Mouse (Mus musculus) lung, postnatal 0 days (tissue): Measurements from ENCODE around the gene Pes1. TPM values are rescaled to one million over a fixed set of nuclear protein-coding genes. Genes with fewer than 3 reads are reported as not detected.
A peak's percentile ranks its signal among the peaks of the same experiment; 100 is the strongest.

Source experiments
- ATAC-seq: fragments of 200-750 bp; cut with Nextera tagmentation; 2 replicates; pipeline ENCODE4 v1.8.0; 2017; ENCODE audit warnings: moderate library complexity
- DNase-seq: peaks from one replicate; pipeline ENCODE4 v3.0.0-alpha.2; 2016; ENCODE audit warnings: low spot score
- H3K27ac ChIP-seq: fragments of 300-500 bp; sonication (generic); 2 replicates; pipeline ENCODE4 v1.5.1; 2014; ENCODE audit warnings: antibody characterized with exemption, mild to moderate bottlenecking, low read length, mixed read lengths
- H3K27me3 ChIP-seq: fragments of 300-500 bp; sonication (generic); replicated peaks from 2 replicates; pipeline ENCODE4 v1.6.1; 2014; ENCODE audit warnings: low read length, mixed read lengths; ENCODE audit not compliant: insufficient read depth
- H3K36me3 ChIP-seq: fragments of 300-500 bp; sonication (generic); 2 replicates; pipeline ENCODE4 v1.6.1; 2014; ENCODE audit warnings: low read length, mixed read lengths; ENCODE audit not compliant: insufficient read depth
- H3K4me1 ChIP-seq: fragments of 300-500 bp; sonication (generic); 2 replicates; pipeline ENCODE4 v1.6.1; 2014; ENCODE audit warnings: antibody characterized with exemption, low read depth, low read length, mixed read lengths; ENCODE audit not compliant: insufficient read depth
- H3K4me2 ChIP-seq: fragments of 300-500 bp; sonication (generic); replicated peaks from 2 replicates; pipeline ENCODE4 v1.6.1; 2014; ENCODE audit warnings: low read depth, mild to moderate bottlenecking, low read length, moderate library complexity, mixed read lengths
- H3K4me3 ChIP-seq: fragments of 300-500 bp; sonication (generic); 2 replicates; pipeline ENCODE4 v1.5.1; 2014; ENCODE audit warnings: low read depth, low read length
- H3K9ac ChIP-seq: fragments of 300-500 bp; sonication (generic); replicated peaks from 2 replicates; pipeline ENCODE4 v1.6.1; 2014; ENCODE audit warnings: low read depth, mild to moderate bottlenecking
- H3K9me3 ChIP-seq: fragments of 300-500 bp; sonication (generic); 2 replicates; pipeline ENCODE4 v1.6.1; 2016; ENCODE audit warnings: low read length, mixed read lengths
- CTCF ChIP-seq: IDR thresholded peaks from 2 replicates; pipeline ENCODE4 v1.5.1; 2016; ENCODE audit warnings: antibody characterized with exemption, mild to moderate bottlenecking
- EP300 ChIP-seq: IDR thresholded peaks from 2 replicates; pipeline ENCODE4 v1.6.1; 2016; ENCODE audit warnings: antibody characterized with exemption, mild to moderate bottlenecking, control low read depth
- WGBS: fragments of 180-500 bp; shearing (Covaris S2); extraction: QIAGEN DNeasy Blood & Tissue Kit; methylation state at CpG from one replicate; pipeline ENCODE4 v1.1.7; 2014; 5-methylcytosine and 5-hydroxymethylcytosine counted together
- polyA plus RNA-seq: library from polyadenylated mRNA; unstranded; fragments of >200 nt; fragmentation: Nextera tagmentation; extraction: Ambion mirVana; gene quantifications from 2 replicates; pipeline ENCODE4 v1.2.1, GENCODE M21; 2015

Pes1 gene
- polyA plus RNA-seq, 1 experiment from 2014 or later: 34.2 TPM

DNA sequence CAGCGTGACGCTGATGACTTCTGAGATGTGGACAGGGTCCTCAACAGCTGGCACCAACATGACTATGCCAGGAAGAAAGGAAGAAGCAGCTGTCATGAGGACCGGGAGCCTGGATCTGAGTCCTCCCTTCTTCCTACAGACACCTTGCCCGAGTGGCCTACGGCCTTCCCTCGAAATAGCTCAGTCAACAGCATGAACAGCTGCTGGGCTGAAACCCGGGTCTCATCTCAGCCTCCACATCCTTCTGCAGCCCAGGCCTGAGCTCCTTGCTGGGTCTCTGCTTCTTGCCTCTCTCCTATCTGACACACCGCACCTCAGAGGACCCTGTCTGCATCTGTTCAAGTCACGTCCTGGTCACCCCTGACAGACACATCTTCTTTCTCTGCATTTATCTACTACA lies 41.7 kb upstream of the Pes1 start:
- no peak overlapping the region for H3K27ac ChIP-seq
- 96% methylated on average over 9 of the region's 9 CpGs for whole genome bisulfite sequencing
- no peaks in the 10 kb centered on the region for H3K4me1 ChIP-seq
- H3K4me2 ChIP-seq: no peak overlapping the region
- no peak overlapping the region for H3K4me3 ChIP-seq
- TF ChIP-seq EP300 (no peak), CTCF (no peak)
- no peaks in the 10 kb centered on the region for H3K27me3 ChIP-seq
- H3K9me3 ChIP-seq: no peaks in the 10 kb centered on the region
- H3K9ac ChIP-seq: no peak overlapping the region
- ATAC-seq (no peak), DNase-seq (no peak)
- peaks cover 42% of the 10 kb centered on the region; the same call in 1 of the 2 replicates for H3K36me3 ChIP-seq

DNA sequence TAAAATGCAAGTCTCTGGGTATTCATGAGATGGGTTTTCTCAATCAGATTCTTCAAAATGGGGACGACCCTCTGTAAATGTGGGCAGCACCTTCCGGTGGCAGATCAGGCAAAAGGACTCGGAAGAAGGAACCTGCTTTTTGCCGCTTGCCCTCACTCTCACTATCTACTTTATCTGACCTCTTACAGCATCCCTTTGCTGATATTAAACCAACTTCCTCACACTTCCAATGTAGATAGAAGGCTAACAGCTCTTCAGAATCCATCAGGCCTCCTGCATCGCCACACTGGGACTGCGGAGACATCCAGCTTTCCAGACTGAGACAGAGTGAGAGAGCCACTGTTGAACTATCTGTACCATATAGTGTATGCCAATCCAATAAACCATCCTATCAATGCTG lies 41.0 kb upstream of the Pes1 start:
- Histone ChIP-seq H3K36me3 (peaks cover 46% of the 10 kb centered on the region; the same call in 1 of the 2 replicates), H3K4me3 (no peak overlapping the region), H3K4me2 (no peak overlapping the region), H3K4me1 (no peaks in the 10 kb centered on the region), H3K9ac (no peak overlapping the region), H3K27me3 (no peaks in the 10 kb centered on the region), H3K9me3 (no peaks in the 10 kb centered on the region), H3K27ac (no peak overlapping the region)
- TF ChIP-seq CTCF: no peak
- no peak for TF ChIP-seq EP300
- DNase-seq: no peak
- 95% methylated on average over 6 of the region's 6 CpGs for WGBS
- ATAC-seq: no peak

DNA sequence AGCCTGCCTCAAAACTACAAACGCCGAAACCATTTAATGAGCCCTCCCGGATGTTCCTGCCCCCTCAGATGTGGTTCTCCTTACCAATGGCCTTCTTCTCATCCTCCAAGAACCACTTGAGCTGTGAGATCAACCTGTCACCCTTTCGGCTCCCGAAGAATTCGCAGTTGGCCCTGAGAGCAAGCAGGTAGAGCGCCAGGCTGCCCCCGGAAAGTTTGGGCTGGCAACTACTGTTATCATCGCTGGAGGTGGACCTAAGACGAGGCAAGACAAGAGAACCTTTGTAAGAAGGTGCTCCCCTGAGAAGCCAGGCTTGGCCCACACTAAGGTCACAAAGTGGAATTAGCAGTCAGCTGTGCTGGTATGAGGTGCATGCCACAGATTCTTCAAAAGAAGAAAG lies 37.9 kb upstream of the Pes1 start:
- 70% methylated on average over 10 of the region's 10 CpGs for WGBS
- ATAC-seq (no peak), DNase-seq (no peak)
- no peak for TF ChIP-seq CTCF
- TF ChIP-seq EP300: no peak
- Histone ChIP-seq H3K27me3 (no peaks in the 10 kb centered on the region), H3K4me2 (no peak overlapping the region), H3K9me3 (no peaks in the 10 kb centered on the region), H3K4me1 (no peaks in the 10 kb centered on the region; the same call in 1 of the 2 replicates), H3K27ac (no peak overlapping the region), H3K9ac (no peak overlapping the region), H3K4me3 (no peak overlapping the region), H3K36me3 (peaks cover 46% of the 10 kb centered on the region; the same call in 1 of the 2 replicates)

DNA sequence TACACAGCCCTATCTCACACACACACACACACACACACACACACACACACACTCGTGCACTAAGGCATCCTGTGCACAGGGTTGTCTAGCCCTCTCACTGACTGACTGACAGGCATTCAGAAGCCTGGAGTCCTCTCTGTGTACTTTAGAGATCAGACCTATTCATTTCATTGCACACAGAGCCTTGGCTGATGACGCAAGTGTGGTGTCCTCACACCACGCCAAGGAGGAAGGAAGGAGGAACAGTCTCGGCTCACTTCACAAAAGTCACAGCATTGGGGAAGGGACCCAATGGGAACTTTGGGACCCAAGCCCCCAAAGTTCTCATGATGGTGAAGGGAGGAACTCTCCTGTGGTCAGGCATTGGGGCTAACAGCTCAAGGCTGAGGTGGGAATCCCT lies 33.8 kb upstream of the Pes1 start:
- ATAC-seq (peak; percentile 42), DNase-seq (peak; percentile 71)
- Histone ChIP-seq H3K27ac (peak overlapping the region; percentile 64; the same call in 1 of the 2 replicates), H3K4me3 (peak overlapping the region; percentile 51; the same call in 1 of the 2 replicates), H3K36me3 (peaks cover 20% of the 10 kb centered on the region; the same call in 1 of the 2 replicates), H3K4me2 (peak overlapping the region; percentile 67), H3K4me1 (no peaks in the 10 kb centered on the region; the same call in 1 of the 2 replicates), H3K9ac (no peak overlapping the region), H3K9me3 (no peaks in the 10 kb centered on the region), H3K27me3 (no peaks in the 10 kb centered on the region)
- 53% methylated on average over 4 of the region's 4 CpGs for WGBS
- no peak for TF ChIP-seq EP300
- no peak for TF ChIP-seq CTCF

DNA sequence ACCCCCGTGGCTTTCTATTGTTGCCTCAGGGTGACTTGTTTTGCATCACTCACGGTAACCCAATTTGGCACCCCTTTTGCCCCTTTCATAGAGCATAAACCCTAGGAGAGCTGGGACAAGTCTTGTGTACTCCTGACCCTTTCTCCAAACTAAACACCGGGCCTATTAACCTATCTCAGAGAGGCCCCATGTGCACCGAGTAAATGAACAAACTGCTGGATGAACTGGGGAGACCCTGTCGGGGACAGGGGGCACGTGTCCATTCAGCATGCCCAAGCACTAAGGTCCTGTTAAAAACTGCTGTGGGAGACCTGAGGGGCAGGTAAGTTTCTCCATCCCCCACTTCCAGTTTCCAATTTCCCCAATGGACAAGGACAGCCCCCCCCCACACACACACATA lies 32.8 kb upstream of the Pes1 start:
- no peaks in the 10 kb centered on the region for H3K27me3 ChIP-seq
- H3K9ac ChIP-seq: 0 out of 2 replicates have a peak overlapping the region, but pooled peaks have one; percentile 48
- H3K4me3 ChIP-seq: peak overlapping the region; percentile 51
- H3K36me3 ChIP-seq: peaks cover 15% of the 10 kb centered on the region; the same call in 1 of the 2 replicates
- no peaks in the 10 kb centered on the region for H3K9me3 ChIP-seq
- H3K4me2 ChIP-seq: peak overlapping the region; percentile 67
- no peak for DNase-seq
- TF ChIP-seq CTCF (no peak), EP300 (no peak)
- 35% methylated on average over 6 of the region's 6 CpGs for WGBS
- no peaks in the 10 kb centered on the region; the same call in 1 of the 2 replicates for H3K4me1 ChIP-seq
- no peak for ATAC-seq
- peak overlapping the region; percentile 64 for H3K27ac ChIP-seq

DNA sequence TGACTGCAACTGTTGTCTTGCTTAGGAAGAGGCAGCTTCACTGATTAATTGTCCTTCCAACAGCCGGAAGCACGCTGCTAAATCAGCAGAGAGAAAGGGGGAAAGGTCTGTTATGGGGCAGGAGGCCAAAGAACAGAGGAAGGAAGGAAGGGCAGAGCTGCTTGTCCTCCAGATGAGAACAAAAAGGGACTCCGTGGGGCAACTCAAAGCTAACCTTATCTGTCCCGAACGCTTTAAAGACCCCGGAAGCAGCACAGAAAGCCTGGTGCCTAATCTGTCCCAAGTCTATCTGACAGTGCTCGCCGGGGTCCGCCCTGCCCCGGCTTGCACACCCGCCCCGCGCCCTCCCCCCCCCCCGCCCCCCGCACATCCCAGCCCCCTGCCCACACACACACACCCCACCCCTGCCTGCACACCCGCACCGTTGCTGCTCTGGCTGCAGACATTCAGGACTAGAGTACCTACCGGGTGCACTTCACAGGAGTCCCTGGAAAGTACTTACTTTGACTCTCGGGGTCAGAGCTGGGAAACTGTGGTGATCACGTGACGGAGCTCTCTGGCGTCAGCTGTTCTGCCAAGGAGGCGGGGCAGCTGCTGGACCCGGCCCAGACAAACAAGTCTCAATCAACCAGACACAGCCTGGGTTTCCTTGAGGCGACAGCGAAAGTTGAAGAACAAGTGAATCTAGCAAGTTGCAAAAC lies 32.1 kb upstream of the Pes1 start, which contains the start of gene Tcn2:
Gene Tcn2 (minus strand): TSS at position 649 of the 701 bp plus-strand sequence.
- Histone ChIP-seq H3K27me3 (no peaks in the 10 kb centered on the region), H3K27ac (peak within 1 kb of the TSS; percentile 64), H3K4me2 (peak within 1 kb of the TSS; percentile 67), H3K4me3 (peak within 1 kb of the TSS; percentile 51), H3K36me3 (peaks cover 8% of the 10 kb centered on the region; the same call in 1 of the 2 replicates), H3K9ac (peak within 1 kb of the TSS; percentile 48), H3K4me1 (no peaks in the 10 kb centered on the region; the same call in 1 of the 2 replicates), H3K9me3 (no peaks in the 10 kb centered on the region)
- peak; percentile 92 for ATAC-seq
- 3% methylated on average over 15 of the region's 26 CpGs for WGBS
- TF ChIP-seq CTCF (no peak), EP300 (peak; percentile 87)
- peak; percentile 97 for DNase-seq
